Mouse (Mus musculus) heart, postnatal 0 days (tissue): ENCODE results near the gene Dop1a.

Experiments
- CTCF ChIP-seq: IDR thresholded peaks from 2 replicates; pipeline ENCODE4 v1.5.1; 2016; ENCODE audit warnings: antibody characterized with exemption, control low read depth, low read depth
- EP300 ChIP-seq: IDR thresholded peaks from 2 replicates; pipeline ENCODE4 v1.6.1; 2016; ENCODE audit warnings: antibody characterized with exemption, low read depth

DNA sequence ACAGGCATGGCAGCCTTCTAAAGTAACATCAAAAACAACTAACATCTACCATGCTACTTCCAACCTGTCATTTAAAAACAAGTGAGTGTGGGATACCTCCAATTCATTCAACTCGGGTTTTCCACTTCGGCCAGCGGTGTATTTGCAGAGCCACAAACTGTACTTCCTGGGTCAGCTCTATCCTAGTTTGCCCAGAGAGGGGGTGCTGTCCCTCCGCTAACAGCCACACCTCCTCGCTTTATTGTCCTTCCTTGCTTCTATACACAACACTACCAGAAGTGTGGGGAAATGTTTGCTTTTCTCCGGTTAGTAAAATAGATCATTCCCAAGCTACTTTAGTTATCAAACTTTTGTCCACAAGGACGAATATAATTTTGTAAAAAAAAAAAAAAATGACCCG lies 104.0 kb downstream of the Dop1a start:
- TF ChIP-seq EP300, result no peak
- TF ChIP-seq CTCF, result no peak
